Mouse (Mus musculus): ENCODE results near the gene Ppdpf. TPM values are rescaled to one million over a fixed set of nuclear protein-coding genes. Genes with fewer than 3 reads are reported as not detected.
A peak's percentile ranks its signal among the peaks of the same experiment; 100 is the strongest.

Ppdpf gene
- total RNA-seq, 2 experiments from 2014 or later, result 67.4 to 71.2 TPM

DNA sequence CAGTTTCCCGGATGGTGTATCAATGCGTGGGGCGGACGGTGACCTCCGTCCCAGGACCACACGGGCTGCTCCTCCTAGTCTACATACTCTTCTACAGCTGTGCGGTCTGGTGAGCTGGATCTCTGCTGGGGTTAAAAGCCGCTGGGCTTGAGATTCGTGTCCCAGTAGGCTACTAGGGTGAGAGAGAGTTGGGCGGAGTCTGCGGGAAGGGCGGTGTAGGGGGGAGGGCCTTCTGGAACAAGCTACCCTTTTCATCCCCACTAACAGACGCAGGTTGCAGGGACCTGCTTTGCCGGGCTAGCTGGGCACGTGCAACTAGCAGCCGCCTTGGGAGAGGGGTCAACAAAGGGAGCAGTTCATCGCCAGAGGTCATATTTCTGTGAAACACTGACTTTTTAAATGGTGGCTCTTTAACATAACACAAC, 26.0 kb downstream of the Ppdpf start, which contains the start of gene Srms:
TSS of gene Srms (minus strand) at position 165 of the 425 bp plus-strand sequence.
- no peak for DNase-seq (ENCODE audit: low spot score in 2 of 2)

DNA sequence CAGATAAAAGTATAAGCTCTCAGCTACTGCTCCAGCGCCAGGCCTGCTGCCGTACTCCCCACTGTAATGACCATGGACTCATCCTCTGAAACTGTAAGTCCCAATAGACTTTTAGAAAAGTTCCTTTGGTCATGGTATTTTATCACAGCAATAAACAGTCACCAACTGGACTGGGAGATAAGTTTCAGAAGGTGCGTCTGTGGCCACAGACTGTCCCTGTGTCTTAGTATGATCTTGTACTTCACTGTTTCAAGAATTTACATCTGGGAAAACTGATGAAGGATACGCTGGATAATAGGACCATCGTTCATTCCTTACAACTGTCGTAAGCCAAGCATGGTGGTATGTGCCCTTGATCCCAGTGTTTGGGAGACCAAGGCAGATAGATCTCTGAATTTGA, 29.0 kb downstream of the Ppdpf start:
- no peak for DNase-seq (ENCODE audit: low spot score in 2 of 2)

DNA sequence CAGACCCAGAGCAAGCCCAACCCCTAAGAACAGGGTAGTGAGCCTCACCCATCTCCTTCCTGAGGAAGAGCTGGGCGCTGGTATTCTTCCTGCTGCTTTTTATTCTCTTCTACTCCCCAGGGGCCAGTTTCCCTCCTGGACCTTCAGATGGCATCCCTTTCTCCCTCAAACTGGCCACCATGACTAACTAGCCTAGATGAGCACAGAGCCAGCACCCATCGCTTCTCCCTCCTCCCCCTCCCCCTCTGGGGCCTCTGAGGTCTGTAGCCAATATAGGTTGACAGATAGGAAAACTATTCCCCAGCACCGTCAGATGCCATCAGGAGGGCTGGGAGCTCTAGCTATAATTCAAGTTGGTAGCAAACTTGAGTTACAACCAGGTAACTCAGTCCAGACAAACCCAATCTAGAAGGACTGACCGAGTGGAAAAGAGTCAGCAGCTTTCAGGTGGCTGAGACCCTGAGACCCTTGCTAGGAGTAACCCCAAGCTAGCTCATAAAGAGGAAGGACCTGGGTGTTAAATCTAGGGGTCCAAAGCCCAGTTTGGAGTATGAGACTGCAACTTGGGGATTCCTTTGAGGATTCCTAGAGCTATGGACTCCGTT, 31.9 kb downstream of the Ppdpf start:
- no peak for DNase-seq (ENCODE audit: low spot score in 2 of 2)

DNA sequence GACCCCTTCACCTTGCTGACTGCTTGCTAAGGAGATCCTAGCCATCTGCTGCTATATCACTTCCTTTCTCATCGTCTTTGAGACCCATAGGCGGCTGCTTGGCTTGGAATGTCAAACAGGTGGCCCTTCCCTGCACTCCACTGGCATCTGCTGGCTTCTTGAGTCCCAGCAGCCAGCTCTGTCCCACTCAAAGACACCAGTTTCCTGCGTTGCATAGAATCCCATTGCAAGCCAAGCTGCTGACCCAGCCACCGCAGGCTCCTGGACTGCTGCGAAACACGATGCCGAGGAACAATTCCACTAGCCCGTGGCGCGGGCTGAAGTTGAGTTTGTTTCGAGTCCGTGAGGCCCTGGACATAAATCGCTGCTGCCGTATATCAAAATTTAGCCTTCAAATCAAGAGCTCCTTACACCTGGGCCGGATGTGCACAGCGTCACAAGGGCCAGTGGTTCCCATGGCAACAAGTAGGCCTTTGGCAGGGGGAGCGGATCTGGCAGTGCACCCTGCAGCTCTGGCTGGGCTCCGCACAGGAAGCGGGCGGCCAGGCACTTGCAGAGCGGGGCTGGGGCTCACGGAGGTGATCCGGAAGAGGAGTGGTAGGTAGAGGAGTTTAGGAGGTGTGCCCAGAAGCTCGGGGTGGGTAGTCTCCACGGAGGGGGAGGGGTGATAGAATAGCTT, 32.6 kb downstream of the Ppdpf start, which contains the start of gene Fndc11:
TSS of gene Fndc11 (plus strand) at position 476 of the 679 bp plus-strand sequence.
- peak in 1 of 2 experiments; percentile 58 for DNase-seq (ENCODE audit: low spot score in 2 of 2)

DNA sequence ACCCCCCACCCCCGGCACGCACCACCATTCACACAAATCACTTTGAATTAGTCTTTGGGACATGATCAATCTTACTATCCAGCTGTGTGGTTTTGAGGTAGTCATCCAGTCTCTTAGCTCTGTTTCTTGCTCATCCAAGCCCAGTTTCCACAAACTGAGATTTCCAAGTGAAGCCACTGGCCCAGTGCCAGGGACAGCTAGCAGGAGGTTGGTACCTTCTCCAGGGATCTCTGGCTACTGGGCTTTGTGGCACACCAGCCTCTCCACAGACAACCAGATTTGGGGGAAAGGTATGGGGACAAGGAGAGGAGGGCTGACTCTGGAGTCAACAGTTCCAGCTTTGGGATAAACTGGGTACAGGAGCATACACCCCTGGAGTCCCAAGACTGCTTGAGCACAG, 33.3 kb downstream of the Ppdpf start:
- no peak for DNase-seq (ENCODE audit: low spot score in 2 of 2)

DNA sequence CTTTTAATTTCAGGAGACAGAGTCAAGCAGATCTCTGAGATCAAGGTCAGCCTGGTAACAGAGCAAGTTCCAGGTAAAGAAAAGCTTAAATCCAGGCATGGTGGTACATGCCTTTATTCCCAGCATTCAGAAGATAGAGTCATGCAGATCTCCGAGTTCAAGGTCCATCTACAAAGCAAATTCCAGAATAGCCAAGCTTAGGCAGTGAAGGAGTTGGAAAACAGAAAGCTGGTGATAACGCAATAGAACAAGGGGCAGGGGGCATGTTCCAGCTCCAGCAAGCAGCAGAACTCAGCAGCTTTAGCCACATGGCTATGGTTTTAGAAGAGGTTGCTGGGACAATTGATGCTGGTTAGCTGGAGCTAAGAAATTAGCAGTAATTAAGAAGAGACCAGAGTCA, 37.9 kb downstream of the Ppdpf start:
- no peak for DNase-seq (ENCODE audit: low spot score in 2 of 2)

DNA sequence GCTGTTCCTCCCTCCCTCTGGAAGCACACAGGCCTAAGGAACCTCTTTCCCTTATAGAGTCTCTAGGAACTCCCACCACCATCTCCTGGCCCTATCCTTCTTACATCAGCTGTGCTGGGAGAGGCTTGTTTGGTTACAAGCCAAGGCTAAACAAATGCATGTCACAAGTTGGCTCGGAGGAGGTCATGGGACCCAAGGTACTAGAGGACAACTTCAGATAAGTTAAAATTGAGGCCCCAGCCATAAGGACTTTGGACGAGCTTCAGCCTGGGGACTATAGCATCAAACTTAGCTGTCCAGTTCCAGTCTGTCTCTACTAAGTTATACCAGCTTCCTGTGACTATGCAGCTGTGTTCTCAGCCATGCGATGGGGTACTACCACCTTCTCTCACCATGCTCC, 40.1 kb downstream of the Ppdpf start:
- DNase-seq (ENCODE audit: low spot score in 2 of 2), result no peak

DNA sequence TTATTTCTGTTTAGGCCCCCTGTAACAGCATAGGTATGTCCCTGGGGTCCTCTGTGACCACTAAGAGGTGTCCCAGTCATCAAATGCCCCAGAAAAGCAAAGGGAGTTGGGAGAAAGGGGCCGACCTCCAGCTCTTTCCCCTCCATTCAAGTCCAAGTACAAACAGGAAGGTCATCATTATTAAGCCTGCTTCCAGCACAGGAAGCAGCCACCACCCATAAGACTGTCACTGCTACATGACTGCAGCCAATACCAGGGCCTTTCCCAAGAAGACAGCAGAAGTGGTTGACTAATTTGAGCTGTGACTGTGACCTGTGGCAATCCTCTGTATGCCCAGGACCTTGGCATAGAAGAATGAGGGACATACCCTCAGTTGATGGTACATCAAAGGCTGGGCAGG, 41.3 kb downstream of the Ppdpf start:
- DNase-seq (ENCODE audit: low spot score in 2 of 2), result no peak

DNA sequence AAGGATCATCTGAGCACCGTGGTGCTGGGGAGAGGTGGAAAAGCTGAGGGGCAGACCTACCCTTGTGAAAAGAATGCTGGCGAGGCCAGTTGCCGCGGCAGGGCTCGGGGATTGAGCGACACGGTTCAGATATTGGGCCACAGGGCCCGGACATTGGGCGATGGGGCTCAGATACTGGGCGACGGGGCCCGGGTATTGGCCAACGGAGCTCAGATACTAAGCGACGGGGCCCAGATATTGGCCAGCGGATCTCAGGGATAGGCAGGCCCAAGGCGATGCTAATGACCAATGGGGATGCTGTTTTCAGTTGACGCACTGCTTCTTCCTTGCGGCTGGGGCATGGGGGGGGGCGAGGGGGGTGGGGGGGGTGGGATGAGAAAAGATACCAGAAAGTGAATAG, 44.1 kb downstream of the Ppdpf start:
- no peak for DNase-seq (ENCODE audit: low spot score in 2 of 2)

DNA sequence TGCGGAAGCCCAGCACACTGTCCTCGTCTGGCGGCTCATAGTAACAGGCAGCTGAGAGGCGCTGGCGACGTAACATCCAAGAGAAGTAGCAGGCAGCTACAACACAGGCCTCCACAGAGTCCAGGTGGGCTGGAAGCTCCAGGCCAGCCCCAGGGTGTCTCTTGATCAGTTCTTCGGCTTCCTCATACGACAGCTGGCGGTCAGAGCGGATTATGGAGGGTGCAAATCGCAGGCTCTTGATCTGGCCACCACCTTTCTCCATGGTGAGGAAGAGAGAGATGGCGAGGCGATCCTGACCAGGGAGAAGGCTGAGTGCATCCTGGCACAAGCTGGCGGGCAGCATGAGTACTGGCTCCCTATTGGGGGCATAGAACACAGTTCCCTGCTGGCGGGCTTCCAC, 46.4 kb downstream of the Ppdpf start:
- DNase-seq (ENCODE audit: low spot score in 2 of 2), result no peak

DNA sequence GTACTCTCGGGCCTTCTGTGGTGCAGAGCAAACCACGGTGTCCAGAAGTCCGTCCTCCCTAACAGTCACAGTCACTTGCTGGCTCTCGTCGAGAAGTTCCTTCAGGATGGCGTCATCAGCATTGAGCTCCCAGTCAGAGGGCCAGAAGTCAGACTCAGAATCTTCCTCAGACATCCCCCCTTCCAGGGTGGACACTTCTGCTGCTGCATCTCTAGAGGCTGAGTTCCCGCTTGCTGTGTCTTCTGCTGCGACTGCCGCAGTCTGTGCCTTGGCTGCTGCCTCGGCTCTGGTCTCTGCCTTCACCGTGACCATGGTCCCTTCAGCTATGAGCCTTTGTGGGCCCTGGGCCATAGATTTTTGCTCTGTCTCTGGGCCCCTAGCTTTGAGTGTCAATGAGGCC, 47.6 kb downstream of the Ppdpf start:
- no peak for DNase-seq (ENCODE audit: low spot score in 2 of 2)

DNA sequence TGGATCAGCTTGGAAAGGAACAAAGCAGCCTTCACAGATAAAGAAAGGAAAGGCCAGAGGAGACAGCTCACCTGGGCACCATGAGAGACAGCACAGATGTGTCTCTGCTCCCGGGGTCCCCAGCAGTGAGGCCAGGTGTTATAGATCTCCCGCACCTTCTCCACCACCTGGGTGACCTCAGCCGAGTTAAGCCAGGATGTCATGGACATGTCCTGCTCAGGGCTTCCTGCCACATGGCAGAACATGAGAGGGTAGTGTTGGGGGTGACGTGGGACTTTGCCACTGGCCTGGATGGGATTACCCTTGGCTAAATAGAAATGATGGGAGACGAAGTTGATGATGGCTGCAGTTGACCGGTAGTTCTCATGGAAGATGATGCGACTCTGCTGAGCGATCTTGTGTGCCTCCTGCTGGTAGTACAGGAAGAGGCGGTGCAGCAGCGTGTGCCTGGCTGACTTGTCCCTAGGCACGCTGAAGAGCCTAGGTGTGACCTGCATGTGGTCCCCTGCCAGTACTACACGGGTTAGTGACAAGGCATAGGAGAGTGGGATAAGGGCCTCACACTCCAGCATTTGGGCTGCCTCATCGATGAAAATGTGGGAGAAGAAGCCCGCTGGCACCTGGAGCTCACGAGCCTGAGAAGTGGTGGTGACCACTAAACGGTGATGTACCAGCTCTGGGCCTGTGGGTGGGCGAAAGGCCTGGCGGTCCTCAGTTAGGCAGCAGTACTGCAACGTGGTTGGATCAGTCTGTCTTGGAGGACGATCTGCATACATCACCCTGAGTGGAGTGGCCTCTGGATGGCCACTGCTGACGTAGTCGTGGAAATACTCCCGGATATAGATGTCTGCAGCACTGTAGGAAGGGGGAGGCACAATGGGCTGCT, 48.9 kb downstream of the Ppdpf start:
- DNase-seq (ENCODE audit: low spot score in 2 of 2), result no peak

DNA sequence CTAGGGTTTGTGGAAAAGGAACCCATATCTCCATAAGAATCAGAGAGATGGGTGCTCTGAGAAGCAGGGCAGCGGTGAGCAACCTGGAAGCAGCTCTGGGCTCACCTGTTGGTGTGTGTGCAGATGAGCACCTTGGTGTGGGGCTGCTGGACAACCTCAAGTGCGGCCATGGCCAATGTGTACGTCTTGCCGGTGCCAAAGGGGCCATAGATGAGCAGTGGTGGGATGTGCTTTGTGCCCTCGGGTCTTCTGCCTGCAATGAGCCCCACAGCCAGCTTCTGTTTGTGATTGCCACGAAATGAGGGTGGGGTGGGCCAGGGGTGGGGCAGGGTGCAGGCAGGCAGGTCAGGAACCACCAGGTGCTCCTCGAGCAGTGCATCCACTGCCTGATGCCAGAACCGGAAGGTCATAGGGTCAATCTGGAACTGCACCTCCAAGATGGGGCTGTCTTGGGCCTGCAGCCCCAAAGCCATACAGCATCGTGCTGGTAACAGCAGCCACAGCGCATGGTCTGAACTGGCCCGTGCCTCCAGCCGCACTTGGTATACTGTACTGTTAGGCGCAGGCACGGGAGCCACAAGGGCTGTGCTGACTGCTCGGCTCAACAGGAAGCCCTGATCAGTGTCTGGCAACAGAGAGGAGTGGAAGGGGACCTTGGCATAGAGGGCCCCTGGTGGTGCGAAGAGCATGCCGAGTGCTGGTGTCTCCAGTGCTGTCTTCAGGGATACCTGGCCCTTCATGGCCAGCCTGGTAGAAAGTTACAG, 50.4 kb downstream of the Ppdpf start:
- DNase-seq (ENCODE audit: low spot score in 2 of 2), result no peak

DNA sequence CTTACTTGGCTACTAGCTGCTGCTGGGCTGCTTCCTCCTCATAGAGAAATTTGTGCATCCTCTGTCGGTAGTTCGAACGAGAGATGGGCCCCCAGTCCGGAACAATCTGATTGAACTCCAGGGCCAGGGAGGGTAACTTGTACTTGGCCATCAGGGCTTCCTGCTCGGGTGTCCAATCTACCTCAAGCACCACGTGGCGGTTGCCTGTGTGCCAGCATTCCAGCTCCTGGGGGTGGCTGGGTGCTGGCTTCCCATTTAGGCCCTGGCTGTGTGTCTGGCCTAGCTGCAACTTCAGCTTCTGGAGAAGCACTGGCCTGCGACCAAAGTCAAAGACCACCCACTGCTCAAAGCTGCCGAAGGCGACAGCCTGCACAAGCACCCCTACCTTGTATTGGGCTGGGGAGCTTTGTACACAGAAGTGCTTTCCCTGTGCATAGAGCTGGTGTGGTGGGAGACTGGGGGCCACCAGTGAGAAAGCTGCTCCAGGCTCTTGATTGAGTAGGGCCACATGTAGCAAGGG, 51.1 kb downstream of the Ppdpf start:
- no peak for DNase-seq (ENCODE audit: low spot score in 2 of 2)

Other genes starting within 250 kb of the Ppdpf start
- gene Nkain4, start 232.5 kb upstream of the Ppdpf start, total RNA-seq (2021), result 1 to 10 TPM; 2.5 to 3.6 TPM
- 10 to 100 TPM; 69.0 to 73.9 TPM for gene Arfgap1, start 220.0 kb upstream of the Ppdpf start, total RNA-seq (2021)
- gene Col20a1, start 200.7 kb upstream of the Ppdpf start, total RNA-seq (2021), result 10 to 100 TPM; 11.1 to 13.1 TPM
- 1 to 10 TPM; 2.9 to 3.8 TPM for gene Chrna4, start 143.7 kb upstream of the Ppdpf start, total RNA-seq (2021)
- gene Kcnq2, start 51.9 kb upstream of the Ppdpf start, total RNA-seq (2021), result not detected
- 100 to 1,000 TPM; 639 to 677 TPM for gene Eef1a2, start 30.2 kb upstream of the Ppdpf start, total RNA-seq (2021)
- gene Ptk6, start 15.5 kb downstream of the Ppdpf start, total RNA-seq (2021), result under 1 TPM in 1 of 2 experiments, not detected in 1; 0.10 TPM
- not detected for gene Srms, start 25.9 kb downstream of the Ppdpf start, total RNA-seq (2021)
- not detected for gene Fndc11, start 32.8 kb downstream of the Ppdpf start, total RNA-seq (2021)
- 1 to 10 TPM; 4.5 to 6.0 TPM for gene Helz2, start 54.8 kb downstream of the Ppdpf start, total RNA-seq (2021)
- 10 to 100 TPM; 12.1 to 14.5 TPM for gene Gmeb2, start 100.8 kb downstream of the Ppdpf start, total RNA-seq (2021)
- under 1 TPM; 0.32 to 0.47 TPM for gene Stmn3, start 127.3 kb downstream of the Ppdpf start, total RNA-seq (2021)
- 10 to 100 TPM; 37.0 to 40.9 TPM for gene Rtel1, start 132.5 kb downstream of the Ppdpf start, total RNA-seq (2021)
- 10 to 100 TPM; 23.3 to 26.2 TPM for gene Zgpat, start 177.7 kb downstream of the Ppdpf start, total RNA-seq (2021)
- gene Arfrp1, start 178.2 kb downstream of the Ppdpf start, total RNA-seq (2021), result 10 to 100 TPM; 31.6 to 32.4 TPM
- 10 to 100 TPM; 10.9 to 17.8 TPM for gene Lime1, start 192.8 kb downstream of the Ppdpf start, total RNA-seq (2021)

Data from gastrocnemius, postnatal 4 days (tissue).